Comparison of ENCODE assay signal across 13 mouse cellular contexts in genomic region chr11:95570827-95571619, GRCm38 (mm10). TPM values are rescaled to one million over a fixed set of nuclear protein-coding genes. Genes with fewer than 3 reads are reported as not detected.
DNase-seq lines count a peak whose midpoint lies in the region; TF ChIP-seq lines count a peak whose summit lies in the region.
"Had no signal": no experiment of that assay in that cellular context is flagged by ENCODE, and none has a peak within 500 bp of the region (broad histone marks: within the 10 kb centered on the region; RNA-seq: fewer than 3 reads in every experiment).

No protein-coding gene starts in this region.

- H3K4me3 ChIP-seq in lung, adult 2 months (replicated peaks; ENCODE audit: extremely low read depth, low read depth, low read length), result no peak overlapping the region
- H3K4me3 ChIP-seq: erythroblast, embryonic 14.5 days; left cerebral cortex, adult 2 months; lung, embryonic 15.5 days; midbrain, embryonic 15.5 days had no signal

- TF ChIP-seq POLR2A in lung, adult 2 months (IDR thresholded peaks at IDR 0.05; ENCODE audit: borderline replicate concordance, extremely low read depth, low read depth, low read length), result no peak

- intact Hi-C loops in heart, postnatal 10 days (cut with DNase I), result no loop called here

- 64% methylated on average over 25 of the region's 25 CpGs for WGBS in lung, adult 2 months

- peak; percentile 91 for DNase-seq in heart, adult 11 months
- no peak for DNase-seq in heart, postnatal 10 days
- DNase-seq in lung, postnatal 10 days, result peak; percentile 30
- no peak for DNase-seq in lung, adult 2 months
- peak; percentile 69 for DNase-seq in MN1 (ENCODE audit: low spot score)
- peak; percentile 32 for DNase-seq in retina, embryonic 14.5 days (ENCODE audit: low spot score)
- no peak for DNase-seq in layer of hippocampus, adult 9-11 months
- DNase-seq: cerebellum, postnatal 25 days; kidney, postnatal 25 days had no signal

- no peak for TF ChIP-seq CTCF in lung, adult 2 months (IDR thresholded peaks at IDR 0.05; ENCODE audit: insufficient read depth, low read length)

- 0 out of 2 replicates have a peak, but pooled peaks cover 2% of the 10 kb centered on the region for H3K4me1 ChIP-seq in lung, adult 2 months (ENCODE audit: control insufficient read depth, insufficient read depth, low read length)

RNA-seq across cellular contexts. Expression of gene Ngfr, which starts 16.5 kb away (rescaled TPM):
- total RNA-seq in heart, postnatal 10 days (2021), result 1 to 10 TPM; 2.7 to 4.4 TPM
- polyA plus RNA-seq in lung, adult 2 months (2012; rRNA removed), result 1.9 TPM in 2 replicates

RNA-seq across cellular contexts. Expression of gene Nxph3, which starts 56.7 kb away (rescaled TPM):
- under 1 TPM; 0.84 to 0.87 TPM for total RNA-seq in heart, postnatal 10 days (2021)
- 6.6 and 9.2 TPM in 2 replicates for polyA plus RNA-seq in lung, adult 2 months (2012; rRNA removed)
- polyA plus RNA-seq: erythroblast, embryonic 14.5 days had no signal

Comparison
In these comparisons a context has a peak if more than half of its experiments do, and no peak if none do; other contexts are left out.
1. DNase-seq: peak in heart, adult 11 months (single experiment), lung, postnatal 10 days (single experiment), MN1 (single experiment) and retina, embryonic 14.5 days (single experiment); none in heart, postnatal 10 days (0 of 2), lung, adult 2 months (single experiment) and layer of hippocampus, adult 9-11 months (single experiment).